Mouse (Mus musculus) right cerebral cortex, postnatal 25 days (tissue): ENCODE data around the gene Ufsp2.

Experiments used
- DNase-seq: peaks from one replicate; pipeline ENCODE4 v3.0.0; 2022

Ufsp2 gene

DNA sequence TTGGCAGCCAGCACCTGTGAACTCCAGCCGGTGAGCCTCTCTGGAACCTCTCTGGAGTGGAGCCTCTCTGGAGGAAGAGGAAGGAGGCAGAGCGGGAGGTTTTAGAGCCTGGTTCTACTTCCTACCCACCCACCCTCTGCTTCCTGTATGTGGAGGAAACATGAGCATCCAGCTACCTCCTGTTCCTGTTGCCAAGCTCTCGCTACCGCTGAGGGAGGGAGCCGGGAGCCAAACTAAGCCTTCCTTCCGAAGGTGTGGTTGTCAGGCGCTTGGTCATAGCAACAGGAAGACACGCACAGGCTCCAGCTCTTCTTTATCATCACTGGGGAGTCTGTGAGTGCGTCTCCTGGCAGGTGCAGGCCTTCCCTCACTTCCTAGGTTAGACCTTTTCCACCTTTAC, 46.9 kb downstream of the Ufsp2 start:
- peak; percentile 21 for DNase-seq

DNA sequence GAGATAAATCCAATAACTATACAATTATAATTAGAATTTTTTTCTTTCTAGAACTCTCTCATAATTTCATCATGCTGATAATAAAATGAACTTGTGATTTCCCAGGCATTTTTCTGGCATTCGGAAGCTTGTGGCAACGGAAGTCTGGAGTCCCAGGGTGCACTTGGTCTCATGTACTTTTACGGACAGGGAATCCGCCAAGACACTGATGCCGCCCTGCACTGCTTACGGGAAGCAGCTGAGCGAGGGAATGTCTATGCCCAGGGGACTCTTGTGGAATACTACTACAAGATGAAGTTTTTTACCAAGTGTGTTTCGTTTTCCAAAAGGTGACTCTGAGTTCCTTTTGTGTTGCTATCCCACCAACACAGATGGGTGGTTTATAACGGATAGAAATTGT, 47.4 kb downstream of the Ufsp2 start:
- no peak for DNase-seq

DNA sequence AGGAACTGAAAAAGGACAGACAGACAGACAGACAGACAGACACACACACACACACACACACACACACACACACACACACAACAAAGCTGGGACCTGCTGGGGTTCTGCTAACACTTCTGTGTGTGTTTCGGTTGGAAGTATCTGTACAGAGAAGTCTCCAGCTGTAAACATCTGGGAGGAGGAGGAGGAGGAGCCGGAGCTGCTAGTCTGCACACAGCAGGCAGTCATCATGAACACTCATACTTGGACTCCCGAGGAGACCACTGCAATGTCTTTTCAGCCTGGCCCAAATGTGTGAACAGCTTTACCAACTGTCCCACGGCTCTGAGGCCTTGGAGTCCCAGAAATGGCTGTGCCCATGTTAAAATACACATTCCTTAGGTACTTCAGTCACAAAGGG, 49.1 kb downstream of the Ufsp2 start:
- DNase-seq, result no peak

DNA sequence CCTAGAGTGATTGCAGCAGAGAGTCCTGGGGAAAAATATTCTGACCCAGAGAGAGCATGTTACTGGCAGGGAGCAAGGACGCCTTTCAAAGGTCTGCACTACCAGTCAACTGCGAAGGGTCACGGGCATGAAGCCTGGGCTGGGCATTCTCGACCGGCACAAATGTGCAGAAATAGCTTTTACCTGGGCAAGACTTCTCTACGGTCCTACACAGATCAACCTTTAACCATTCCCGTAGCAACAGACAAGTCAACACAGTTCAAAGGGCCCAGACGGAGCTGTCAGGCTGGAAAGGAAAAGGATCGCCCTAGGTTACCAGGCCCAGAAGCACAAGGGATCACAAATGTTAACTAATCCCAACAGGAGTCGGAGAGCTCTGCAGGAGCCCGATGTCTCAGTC, 60.9 kb downstream of the Ufsp2 start:
- no peak for DNase-seq

DNA sequence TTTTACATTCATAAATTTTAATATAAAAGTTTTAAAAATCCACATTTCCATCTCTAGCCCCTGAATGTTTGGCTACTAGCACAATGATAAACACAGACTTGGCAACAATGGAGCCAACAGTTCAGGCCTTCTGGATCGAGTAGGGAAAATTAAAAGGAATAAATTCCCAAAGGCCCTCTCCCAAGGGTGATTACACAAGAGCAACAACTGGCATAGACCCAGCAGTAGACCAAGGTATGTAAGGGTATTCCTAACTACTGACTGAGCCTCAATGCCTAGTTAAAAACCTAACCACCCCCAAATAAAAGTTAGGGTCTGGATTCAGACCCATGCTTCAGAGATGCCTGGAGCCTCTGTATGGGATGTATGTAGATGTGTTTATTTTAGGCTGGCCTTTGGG, 64.3 kb downstream of the Ufsp2 start:
- no peak for DNase-seq

DNA sequence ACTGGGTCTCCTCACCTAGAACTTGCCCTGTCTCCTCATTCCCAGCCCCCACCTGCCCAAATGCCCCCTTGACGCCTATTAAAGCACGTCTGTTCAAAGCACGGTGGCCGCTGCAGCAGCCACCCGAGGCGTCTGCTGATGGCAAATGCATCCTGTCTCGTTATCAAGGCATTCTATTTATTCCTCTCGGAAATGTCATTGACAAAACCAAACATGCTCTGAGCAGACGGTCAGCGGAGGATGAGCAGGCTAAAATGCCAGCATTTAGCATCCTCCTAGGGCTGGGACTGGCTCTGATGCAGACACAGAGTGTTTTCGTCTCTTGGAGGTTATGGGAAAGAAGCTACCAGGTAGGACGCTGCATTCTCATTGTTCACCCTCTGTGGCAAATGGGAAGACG, 64.9 kb downstream of the Ufsp2 start:
- peak; percentile 47 for DNase-seq
